Mouse (Mus musculus) testis, adult 2 months (tissue): ENCODE measurements at regions not wholly inside any gene's neighbourhood (a gene's known extent, or its start where the extent isn't known, plus 50 kb on each side); places are given as distances from the start of the nearest gene placed in this dataset.

ENCODE experiments used
- H3K27ac ChIP-seq: fragments of 200-500 bp; 2 replicates; pipeline ENCODE4 v1.5.1; 2012; ENCODE audit warnings: low read depth, low read length; ENCODE audit not compliant: control insufficient read depth, insufficient read depth
- H3K27me3 ChIP-seq: fragments of 200-500 bp; 2 replicates; pipeline ENCODE4 v1.6.1; 2012; ENCODE audit warnings: mild to moderate bottlenecking, low read length, moderate library complexity; ENCODE audit not compliant: control insufficient read depth, insufficient read depth
- H3K36me3 ChIP-seq: fragments of 200-500 bp; 2 replicates; pipeline ENCODE4 v1.6.1; 2012; ENCODE audit warnings: mild to moderate bottlenecking, low read length; ENCODE audit not compliant: control insufficient read depth, insufficient read depth
- H3K4me1 ChIP-seq: fragments of 200-500 bp; 2 replicates; pipeline ENCODE4 v1.6.1; 2012; ENCODE audit warnings: low read length; ENCODE audit not compliant: control insufficient read depth, insufficient read depth
- H3K4me3 ChIP-seq: fragments of 200-500 bp; 2 replicates; pipeline ENCODE4 v1.5.1; 2012; ENCODE audit warnings: low read depth, mild to moderate bottlenecking, low read length, moderate library complexity, mixed read lengths; ENCODE audit not compliant: control insufficient read depth
- CTCF ChIP-seq: fragments of 200-500 bp; IDR thresholded peaks from 2 replicates; pipeline ENCODE4 v1.5.1; 2012; ENCODE audit warnings: low read depth, mild to moderate bottlenecking, inconsistent platforms, low read length, moderate library complexity; ENCODE audit not compliant: control insufficient read depth, insufficient read depth, insufficient replicate concordance
- POLR2A ChIP-seq: fragments of 200-500 bp; IDR thresholded peaks from 2 replicates; pipeline ENCODE4 v1.6.1; 2012; ENCODE audit warnings: low read depth, mild to moderate bottlenecking, inconsistent platforms, low read length, moderate library complexity; ENCODE audit not compliant: control insufficient read depth

DNA sequence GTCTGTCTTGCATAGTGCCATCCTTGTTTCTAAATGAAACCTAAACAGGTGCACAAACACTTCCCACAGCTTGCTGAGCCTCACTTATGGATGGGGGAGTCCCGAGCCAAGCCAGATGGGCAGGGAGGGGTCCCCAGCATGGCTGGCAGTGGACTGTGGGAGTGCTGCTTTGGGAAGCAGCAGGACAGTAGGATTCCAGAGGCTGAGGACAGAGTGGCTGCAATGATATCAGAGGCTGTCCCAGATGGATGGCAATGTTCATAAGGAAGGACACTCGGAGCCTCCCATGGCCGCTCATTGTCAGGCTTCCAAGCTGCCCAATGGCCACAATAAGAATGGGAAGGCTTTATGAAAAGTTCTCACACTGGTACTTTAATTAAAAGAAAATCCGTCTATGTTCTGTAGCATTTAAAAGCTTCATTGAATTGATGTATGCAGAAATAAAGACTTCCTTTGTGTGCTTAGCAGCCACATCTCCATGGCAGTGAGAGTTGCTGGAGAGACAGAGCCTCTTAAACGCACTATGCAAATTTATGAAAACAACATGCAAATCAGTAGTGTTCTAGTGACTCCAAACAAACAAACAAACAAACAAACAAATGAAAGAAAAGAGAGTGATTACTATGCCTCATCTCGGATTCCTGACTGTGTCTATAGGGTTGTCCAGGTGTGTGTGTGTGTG lies 287.2 kb upstream of the Kif2a start:
- no peak overlapping the region for H3K27ac ChIP-seq
- no peak for TF ChIP-seq POLR2A
- no peak for TF ChIP-seq CTCF
- H3K4me3 ChIP-seq: no peak overlapping the region
- no peaks in the 10 kb centered on the region; the same call in 1 of the 2 replicates for H3K4me1 ChIP-seq
- H3K36me3 ChIP-seq: no peaks in the 10 kb centered on the region
- no peaks in the 10 kb centered on the region for H3K27me3 ChIP-seq

DNA sequence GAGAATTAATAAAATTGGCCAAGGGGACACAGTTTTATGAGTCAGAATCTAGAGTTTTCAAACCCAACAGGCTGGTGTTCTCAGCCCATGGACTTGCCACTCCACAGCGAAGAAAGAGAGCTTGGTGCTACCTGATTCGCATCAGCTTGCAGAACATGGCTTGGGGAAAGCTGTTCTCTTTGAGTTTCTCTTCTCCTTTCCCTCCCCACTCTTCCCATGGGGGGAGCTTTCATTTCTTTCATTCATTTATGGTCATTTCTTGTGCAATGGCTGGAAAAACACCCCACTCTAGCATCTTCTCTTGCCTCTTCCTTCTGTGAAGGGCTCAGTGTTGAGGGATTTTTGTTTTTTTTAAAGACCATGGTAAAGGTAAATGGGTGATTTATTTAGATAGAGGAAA lies 286.5 kb upstream of the Kif2a start:
- Histone ChIP-seq H3K27ac (no peak overlapping the region), H3K36me3 (no peaks in the 10 kb centered on the region), H3K4me3 (no peak overlapping the region), H3K4me1 (no peaks in the 10 kb centered on the region; the same call in 1 of the 2 replicates), H3K27me3 (no peaks in the 10 kb centered on the region)
- no peak for TF ChIP-seq POLR2A
- no peak for TF ChIP-seq CTCF

DNA sequence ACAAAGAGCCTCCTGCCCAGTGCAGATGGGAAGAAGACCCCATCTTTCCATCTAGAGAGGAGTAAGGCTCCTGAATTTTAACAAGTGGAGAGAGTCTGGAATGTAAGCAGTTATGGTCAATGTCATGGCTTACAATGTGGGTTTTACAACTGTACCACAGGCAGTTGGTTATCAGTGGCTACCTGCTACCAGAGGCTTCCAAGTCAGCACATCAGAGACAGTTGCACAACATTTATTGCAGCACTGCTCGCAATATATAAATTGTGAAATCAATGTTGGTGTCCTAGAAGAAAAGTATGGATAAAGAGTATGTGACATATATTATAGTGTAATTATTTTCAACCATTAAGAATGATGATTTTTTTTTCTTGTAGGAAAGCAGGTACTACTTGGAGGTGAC lies 285.0 kb upstream of the Kif2a start:
- Histone ChIP-seq H3K27me3 (no peaks in the 10 kb centered on the region), H3K4me3 (no peak overlapping the region), H3K4me1 (no peaks in the 10 kb centered on the region), H3K36me3 (no peaks in the 10 kb centered on the region), H3K27ac (no peak overlapping the region)
- no peak for TF ChIP-seq CTCF
- no peak for TF ChIP-seq POLR2A

DNA sequence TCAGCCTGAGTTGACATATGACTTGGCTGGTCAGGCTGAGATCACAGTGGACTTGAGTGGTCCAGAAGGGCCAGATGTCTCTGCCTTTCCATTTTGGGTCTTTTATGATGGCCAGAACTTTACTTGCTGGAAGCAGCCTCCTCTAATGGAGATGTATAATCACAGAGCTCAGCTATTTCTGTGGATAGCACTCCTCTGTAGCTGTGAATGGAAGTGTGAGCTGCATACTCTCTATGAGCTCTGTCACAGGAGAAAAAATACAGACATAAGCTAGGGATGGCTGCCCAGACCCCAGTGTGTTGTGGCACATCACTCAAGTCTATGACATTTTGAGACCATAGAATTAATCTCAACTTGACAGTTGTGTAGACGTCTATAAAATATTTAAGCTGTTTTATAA lies 284.3 kb upstream of the Kif2a start:
- no peak for TF ChIP-seq POLR2A
- TF ChIP-seq CTCF: no peak
- Histone ChIP-seq H3K27ac (no peak overlapping the region), H3K4me1 (no peaks in the 10 kb centered on the region), H3K36me3 (no peaks in the 10 kb centered on the region), H3K4me3 (no peak overlapping the region), H3K27me3 (no peaks in the 10 kb centered on the region)

DNA sequence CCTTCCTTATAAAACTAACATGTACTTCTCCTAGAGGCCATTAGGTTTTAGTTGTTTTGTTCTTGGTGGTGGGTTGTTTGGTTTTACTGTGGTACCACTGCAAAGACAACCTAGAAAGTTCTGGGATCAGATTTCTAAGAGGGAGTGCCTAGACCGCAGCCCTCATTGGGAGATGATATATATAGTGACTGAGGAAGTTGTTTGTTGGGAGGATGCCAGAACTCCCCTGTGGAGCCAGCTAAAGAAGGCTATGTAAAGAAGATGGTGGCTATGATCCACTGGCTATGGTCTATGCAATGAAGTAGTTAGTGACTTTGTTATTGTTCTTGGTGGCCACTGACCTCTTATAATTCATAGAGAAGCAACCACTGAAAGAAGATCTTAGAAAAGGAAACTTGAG lies 283.8 kb upstream of the Kif2a start:
- H3K27ac ChIP-seq: no peak overlapping the region
- no peaks in the 10 kb centered on the region for H3K27me3 ChIP-seq
- H3K4me1 ChIP-seq: no peaks in the 10 kb centered on the region
- TF ChIP-seq POLR2A (no peak), CTCF (no peak)
- H3K36me3 ChIP-seq: no peaks in the 10 kb centered on the region
- no peak overlapping the region for H3K4me3 ChIP-seq

DNA sequence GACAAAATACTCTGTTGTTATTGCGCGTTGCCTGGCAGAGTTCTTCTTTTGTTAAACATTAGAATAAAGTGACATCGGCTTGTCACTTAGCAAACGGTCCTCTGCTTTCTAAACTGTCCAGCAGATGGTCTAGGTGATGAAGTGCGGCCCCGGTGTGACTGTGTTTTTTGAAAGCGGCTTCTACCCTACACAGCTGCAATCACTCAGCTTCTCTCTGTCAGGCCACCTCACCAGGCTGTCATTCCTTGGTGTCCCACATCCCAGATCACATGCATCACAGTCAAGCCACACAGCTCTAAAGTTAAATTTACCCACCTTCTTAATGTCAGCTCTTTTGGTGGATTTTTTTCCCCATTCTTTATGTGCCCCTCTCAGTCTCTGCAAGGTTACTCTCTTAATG lies 282.0 kb upstream of the Kif2a start:
- H3K36me3 ChIP-seq: no peaks in the 10 kb centered on the region
- H3K4me3 ChIP-seq: no peak overlapping the region
- no peaks in the 10 kb centered on the region for H3K4me1 ChIP-seq
- no peaks in the 10 kb centered on the region for H3K27me3 ChIP-seq
- no peak for TF ChIP-seq POLR2A
- no peak for TF ChIP-seq CTCF
- no peak overlapping the region for H3K27ac ChIP-seq

DNA sequence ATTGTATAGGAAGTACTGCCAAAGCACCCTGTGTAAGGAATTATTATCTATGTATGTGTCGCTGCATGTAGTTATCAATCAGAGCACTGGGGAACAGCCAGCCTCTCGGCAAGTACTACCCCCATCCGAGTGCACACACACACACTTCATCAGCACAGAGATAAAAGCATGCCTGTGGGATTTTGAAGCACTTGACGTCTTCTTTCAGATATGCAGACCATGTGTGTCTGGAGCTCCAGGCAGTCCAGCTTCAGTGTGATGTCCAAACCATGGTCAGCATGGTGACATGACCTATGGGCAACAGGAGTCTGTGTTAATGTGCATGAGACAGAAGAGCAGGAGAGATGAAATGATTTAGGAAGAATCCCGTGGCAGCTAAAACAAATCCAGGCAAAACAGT lies 281.4 kb upstream of the Kif2a start:
- H3K27me3 ChIP-seq: no peaks in the 10 kb centered on the region
- H3K4me3 ChIP-seq: no peak overlapping the region
- H3K27ac ChIP-seq: no peak overlapping the region
- H3K4me1 ChIP-seq: no peaks in the 10 kb centered on the region
- no peak for TF ChIP-seq POLR2A
- no peaks in the 10 kb centered on the region for H3K36me3 ChIP-seq

DNA sequence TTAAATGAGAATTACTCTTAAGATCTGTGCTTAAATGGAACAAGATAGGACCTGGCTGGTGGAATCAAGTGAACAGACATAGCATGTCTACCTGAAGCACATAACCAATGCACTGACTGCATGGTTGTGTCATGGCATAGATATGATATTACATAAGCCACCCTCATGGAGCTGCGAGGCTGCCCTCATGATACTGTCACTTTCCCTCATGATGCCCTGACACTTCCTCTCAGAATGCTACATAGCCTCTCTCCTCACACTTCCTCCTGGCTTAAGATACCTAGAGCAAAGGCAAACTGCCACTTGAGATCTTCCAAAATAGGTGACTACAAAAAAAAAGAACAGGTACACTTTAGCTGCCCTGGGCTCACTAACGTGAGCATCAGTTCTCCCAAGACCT lies 278.9 kb upstream of the Kif2a start:
- TF ChIP-seq CTCF: no peak
- TF ChIP-seq POLR2A: no peak
- Histone ChIP-seq H3K27me3 (no peaks in the 10 kb centered on the region), H3K27ac (no peak overlapping the region), H3K36me3 (no peaks in the 10 kb centered on the region), H3K4me3 (no peak overlapping the region), H3K4me1 (no peaks in the 10 kb centered on the region)
